Comparison of ENCODE assay signal across 9 mouse cellular contexts in genomic region chr4:41063894-41064673, GRCm38 (mm10). TPM values are rescaled to one million over a fixed set of nuclear protein-coding genes. Genes with fewer than 3 reads are reported as not detected.
DNase-seq lines count a peak whose midpoint lies in the region; ATAC-seq lines count a peak whose summit lies in the region.
"Had no signal": no experiment of that assay in that cellular context is flagged by ENCODE, and none has a peak within 500 bp of the region (broad histone marks: within the 10 kb centered on the region; RNA-seq: fewer than 3 reads in every experiment).

No protein-coding gene starts in this region.

- ATAC-seq in frontal cortex, adult (ENCODE audit: low TSS enrichment) = peak; percentile 59; the same call in 1 of the 2 replicates
- peak; percentile 22 to 45; a peak in 1 of 4 replicates for ATAC-seq in hematopoietic stem cell, adult 5-6 weeks (replicated peaks in 1 of 2; ENCODE audit: insufficient read depth in 1 of 2, low FRiP score in 2 of 2, low TSS enrichment in 1 of 2, low read depth in 1 of 2, poor library complexity in 2 of 2, severe bottlenecking in 2 of 2)
- ATAC-seq in lung, embryonic 16.5 days (ENCODE audit: low read depth) = no peak

- H3K4me3 ChIP-seq in lung, embryonic 16.5 days (ENCODE audit: low read length) = peak overlapping the region; percentile 13

- H3K4me1 ChIP-seq in lung, embryonic 16.5 days (replicated peaks; ENCODE audit: control insufficient read depth, insufficient read depth, low read length) = no peaks in the 10 kb centered on the region

- H3K36me3 ChIP-seq in lung, embryonic 16.5 days (ENCODE audit: control insufficient read depth, insufficient read depth, low read length) = no peaks in the 10 kb centered on the region

- H3K27ac ChIP-seq in lung, embryonic 16.5 days (ENCODE audit: low read length) = no peak overlapping the region

- H3K4me2 ChIP-seq in lung, embryonic 16.5 days (ENCODE audit: low read depth, low read length) = peak overlapping the region; percentile 24; the same call in 1 of the 2 replicates

- 12% methylated on average over 16 of the region's 16 CpGs for WGBS in lung, embryonic 16.5 days

- H3K9me3 ChIP-seq in lung, embryonic 16.5 days (ENCODE audit: control insufficient read depth, low read length) = no peaks in the 10 kb centered on the region

- no peak overlapping the region for H3K9ac ChIP-seq in lung, embryonic 16.5 days (ENCODE audit: low read length)

- no peak for DNase-seq in frontal cortex, postnatal 14 days (ENCODE audit: low spot score in 2 of 2)
- DNase-seq in urinary bladder, adult 2 months (ENCODE audit: low spot score) = peak; percentile 49
- no peak for DNase-seq in urinary bladder, postnatal 4 days (ENCODE audit: low spot score in 2 of 2)
- peak; percentile 66 for DNase-seq in thymus, postnatal 4 days
- no peak for DNase-seq in cerebellum, adult 11 months

- H3K27me3 ChIP-seq in lung, embryonic 16.5 days (ENCODE audit: control insufficient read depth, insufficient read depth, low read depth, low read length) = no peaks in the 10 kb centered on the region; the same call in 1 of the 2 replicates

RNA-seq across cellular contexts. Expression of gene Aqp7, which starts 16.1 kb away (rescaled TPM):
- polyA plus RNA-seq in urinary bladder, adult 2 months (2012; rRNA removed) = 1.6 and 2.4 TPM in 2 replicates
- total RNA-seq in hematopoietic stem cell, adult 5-6 weeks (2017) = not detected in 2 replicates
- polyA plus RNA-seq in lung, embryonic 16.5 days (2015; fragmentation: Nextera tagmentation; extraction: Ambion mirVana) = 0.13 TPM in 1 of 2 replicates, not detected in the other
- total RNA-seq: left cerebral cortex, adult 18-20 months had no signal

RNA-seq across cellular contexts. Expression of gene Aqp3, which starts 33.9 kb away (rescaled TPM):
- polyA plus RNA-seq in urinary bladder, adult 2 months (2012; rRNA removed) = 516 and 601 TPM in 2 replicates
- not detected in 2 replicates for total RNA-seq in hematopoietic stem cell, adult 5-6 weeks (2017)
- polyA plus RNA-seq in lung, embryonic 16.5 days (2015; fragmentation: Nextera tagmentation; extraction: Ambion mirVana) = 1.5 and 4.5 TPM in 2 replicates
- total RNA-seq: left cerebral cortex, adult 18-20 months had no signal

Comparison
In these comparisons a context has a peak if more than half of its experiments do, and no peak if none do; other contexts are left out.
1. DNase-seq: peak in urinary bladder, adult 2 months (single experiment) and thymus, postnatal 4 days (single experiment); none in frontal cortex, postnatal 14 days (0 of 2), urinary bladder, postnatal 4 days (0 of 2) and cerebellum, adult 11 months (single experiment).
2. RNA of gene Aqp3, which starts 33.9 kb away (polyA plus RNA-seq): 516 to 601 TPM in urinary bladder, adult 2 months; 1.5 to 4.5 TPM in lung, embryonic 16.5 days; every median in the first group is over 10 times any median in the second.